Mouse (Mus musculus) liver, adult 2 months (tissue): ENCODE data around the gene Olfr380. TPM values are rescaled to one million over a fixed set of nuclear protein-coding genes. Genes with fewer than 3 reads are reported as not detected.

ENCODE experiments used
- DNase-seq: peaks from one replicate; pipeline ENCODE4 v3.0.0-alpha.2; 2011; ENCODE audit warnings: low read depth, low spot score; ENCODE audit errors: extremely low read depth
- H3K27ac ChIP-seq: fragments of 200-500 bp; replicated peaks from 2 replicates; pipeline ENCODE4 v1.5.1; 2012; ENCODE audit warnings: low read depth, mild to moderate bottlenecking, control low read depth, inconsistent platforms, low read length; ENCODE audit not compliant: insufficient read depth
- H3K27me3 ChIP-seq: fragments of 200-500 bp; 2 replicates; pipeline ENCODE4 v1.6.1; 2012; ENCODE audit warnings: mild to moderate bottlenecking, moderate library complexity, low read length, inconsistent platforms; ENCODE audit not compliant: control insufficient read depth, insufficient read depth
- H3K36me3 ChIP-seq: fragments of 200-500 bp; 2 replicates; pipeline ENCODE4 v1.6.1; 2012; ENCODE audit warnings: low read length, inconsistent platforms; ENCODE audit not compliant: control insufficient read depth, insufficient read depth
- H3K4me1 ChIP-seq: fragments of 200-500 bp; 2 replicates; pipeline ENCODE4 v1.6.1; 2011; ENCODE audit warnings: low read length; ENCODE audit not compliant: control insufficient read depth, insufficient read depth
- H3K4me3 ChIP-seq: fragments of 200-500 bp; 2 replicates; pipeline ENCODE4 v1.5.1; 2011; ENCODE audit warnings: low read depth, mild to moderate bottlenecking, control low read depth, low read length, moderate library complexity; ENCODE audit not compliant: insufficient read depth
- H3K79me2 ChIP-seq: fragments of 200-500 bp; 2 replicates; pipeline ENCODE4 v1.6.1; 2012; ENCODE audit warnings: inconsistent platforms, mild to moderate bottlenecking, low read length, moderate library complexity; ENCODE audit not compliant: control insufficient read depth, insufficient read depth
- H3K9ac ChIP-seq: fragments of 200-500 bp; 2 replicates; pipeline ENCODE4 v1.6.1; 2012; ENCODE audit warnings: low read depth, mild to moderate bottlenecking, control low read depth, inconsistent platforms, low read length
- CTCF ChIP-seq: fragments of 200-500 bp; IDR thresholded peaks from 2 replicates; pipeline ENCODE4 v1.5.1; 2011; ENCODE audit warnings: low read depth, low read length, control low read depth
- POLR2A ChIP-seq: fragments of 200-500 bp; IDR thresholded peaks from 2 replicates; pipeline ENCODE4 v1.6.1; 2011; ENCODE audit warnings: low read length, control low read depth; ENCODE audit not compliant: insufficient read depth; ENCODE audit errors: extremely low read depth
- WGBS: fragments of 180-500 bp; shearing (Covaris S2); methylation state at CpG from one replicate; pipeline ENCODE4 v1.1.7; 2018; 5-methylcytosine and 5-hydroxymethylcytosine counted together
- polyA plus RNA-seq: library from polyadenylated mRNA; depleted of rRNA; stranded (reverse); fragments of >200 nt; gene quantifications from 2 replicates; pipeline ENCODE4 v1.2.3, GENCODE M21; 2012; rRNA removed
- total RNA-seq: library from RNA; depleted of rRNA; stranded (reverse); fragments of >200 nt; gene quantifications from 2 replicates; pipeline ENCODE4 v1.2.3, GENCODE M21; 2014; rRNA removed

Olfr380 gene
- total RNA-seq = not detected in 2 replicates
- polyA plus RNA-seq = not detected in 2 replicates

DNA sequence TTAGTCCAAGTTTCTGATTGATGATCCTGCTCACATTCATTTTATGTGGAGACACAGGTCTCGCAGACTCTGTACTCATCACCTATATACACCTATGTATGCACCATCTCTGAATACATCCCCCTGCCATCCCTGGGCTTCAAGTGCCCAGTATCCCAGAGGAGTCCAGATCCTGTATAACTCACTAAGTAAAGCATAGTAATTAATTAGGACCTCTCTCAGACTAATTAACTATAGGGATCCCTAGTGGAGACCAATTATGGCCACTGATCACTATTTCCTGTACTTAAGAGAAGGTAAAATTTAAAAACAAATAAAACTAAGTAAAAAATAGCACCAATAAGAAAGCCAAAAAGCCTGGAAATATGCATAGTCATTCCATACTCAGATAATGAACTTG is at the start of gene Olfr380:
Gene Olfr380, minus strand, starts transcription at position 101 of the 400 bp plus-strand sequence.
- Histone ChIP-seq H3K79me2 (no peaks in the 10 kb centered on the region), H3K4me1 (no peaks in the 10 kb centered on the region), H3K27me3 (no peaks in the 10 kb centered on the region), H3K4me3 (no peak within 1 kb of the TSS), H3K36me3 (no peaks in the 10 kb centered on the region), H3K27ac (no peak within 1 kb of the TSS), H3K9ac (no peak within 1 kb of the TSS)
- DNase-seq = no peak
- WGBS = 88% methylated on average over 1 of the region's 1 CpGs
- no peak for TF ChIP-seq CTCF

DNA sequence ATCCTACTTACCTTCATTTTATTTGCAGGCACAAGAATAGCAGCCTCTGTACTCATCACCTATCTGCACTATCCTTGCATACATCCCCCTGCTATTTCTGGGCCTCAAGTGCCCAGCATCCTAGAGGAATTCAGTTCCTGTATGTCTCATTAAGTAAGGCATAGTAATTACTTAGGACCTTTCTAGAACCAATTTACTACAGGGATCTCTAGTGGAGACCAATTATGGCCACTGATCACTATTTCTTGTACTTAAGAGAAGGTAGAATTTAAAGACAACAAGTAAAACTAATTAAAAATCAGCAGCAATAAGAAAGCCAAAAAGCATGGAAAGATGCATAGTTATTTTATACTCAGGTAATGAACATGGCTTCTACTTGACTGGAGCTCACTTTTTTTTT is 34.2 kb upstream of the Olfr380 start, which contains the start of gene Olfr381:
Gene Olfr381, minus strand, starts transcription at position 101 of the 400 bp plus-strand sequence.
- DNase-seq = no peak
- no peak for TF ChIP-seq CTCF
- no peak for TF ChIP-seq POLR2A
- Histone ChIP-seq H3K9ac (no peak within 1 kb of the TSS), H3K4me1 (no peaks in the 10 kb centered on the region), H3K36me3 (no peaks in the 10 kb centered on the region), H3K27me3 (no peaks in the 10 kb centered on the region), H3K27ac (no peak within 1 kb of the TSS), H3K4me3 (no peak within 1 kb of the TSS), H3K79me2 (no peaks in the 10 kb centered on the region)

- no peak for TF ChIP-seq CTCF
- no peak for TF ChIP-seq POLR2A
- Histone ChIP-seq H3K9ac (no peak within 1 kb of the TSS), H3K79me2 (no peaks in the 10 kb centered on the region), H3K4me1 (no peaks in the 10 kb centered on the region), H3K27me3 (no peaks in the 10 kb centered on the region), H3K27ac (no peak within 1 kb of the TSS), H3K36me3 (no peaks in the 10 kb centered on the region), H3K4me3 (no peak within 1 kb of the TSS)
- 85% methylated on average over 1 of the region's 1 CpGs for WGBS
- DNase-seq = no peak
Measured at GRCm38 (mm10) chr11:73428377-73428776, 28.9 kb downstream of the Olfr380 start, which contains the start of gene Olfr378. TSS of gene Olfr378 (minus strand) at chr11:73428477.

Other genes starting within 250 kb of the Olfr380 start
- 0.18 and 0.20 TPM in 2 replicates for gene Trpv1, start 223.2 kb downstream of the Olfr380 start, total RNA-seq
- 0.06 and 0.28 TPM in 2 replicates for gene Trpv1, start 223.2 kb downstream of the Olfr380 start, polyA plus RNA-seq
- under 0.01 TPM in 2 replicates for gene Trpv3, start 190.1 kb downstream of the Olfr380 start, total RNA-seq
- gene Trpv3, start 190.1 kb downstream of the Olfr380 start, polyA plus RNA-seq = 0.01 TPM in 2 replicates
- 32.8 and 40.2 TPM in 2 replicates for gene Aspa, start 127.9 kb downstream of the Olfr380 start, total RNA-seq
- 3.2 and 4.2 TPM in 2 replicates for gene Aspa, start 127.9 kb downstream of the Olfr380 start, polyA plus RNA-seq
- gene Gm49340, start 127.8 kb downstream of the Olfr380 start, total RNA-seq = 0.18 and 0.27 TPM in 2 replicates
- gene Gm49340, start 127.8 kb downstream of the Olfr380 start, polyA plus RNA-seq = 0.23 TPM in 1 of 2 replicates, not detected in the other
- gene Spata22, start 127.8 kb downstream of the Olfr380 start, total RNA-seq = 5.1 and 5.9 TPM in 2 replicates
- gene Spata22, start 127.8 kb downstream of the Olfr380 start, polyA plus RNA-seq = 0.73 and 0.94 TPM in 2 replicates
- 0.13 TPM in 1 of 2 replicates, not detected in the other for gene Olfr20, start 106.7 kb downstream of the Olfr380 start, total RNA-seq
- gene Olfr20, start 106.7 kb downstream of the Olfr380 start, polyA plus RNA-seq = 1.0 and 1.8 TPM in 2 replicates
- not detected in 2 replicates for gene Olfr376, start 86.3 kb downstream of the Olfr380 start, total RNA-seq
- gene Olfr376, start 86.3 kb downstream of the Olfr380 start, polyA plus RNA-seq = not detected in 2 replicates
- not detected in 2 replicates for gene Olfr1, start 57.9 kb downstream of the Olfr380 start, total RNA-seq
- gene Olfr1, start 57.9 kb downstream of the Olfr380 start, polyA plus RNA-seq = not detected in 2 replicates
- gene Olfr378, start 29.0 kb downstream of the Olfr380 start, total RNA-seq = not detected in 2 replicates
- not detected in 2 replicates for gene Olfr378, start 29.0 kb downstream of the Olfr380 start, polyA plus RNA-seq
- not detected in 2 replicates for gene Olfr381, start 34.1 kb upstream of the Olfr380 start, total RNA-seq
- not detected in 2 replicates for gene Olfr381, start 34.1 kb upstream of the Olfr380 start, polyA plus RNA-seq
- not detected in 2 replicates for gene Olfr382, start 59.7 kb upstream of the Olfr380 start, total RNA-seq
- not detected in 2 replicates for gene Olfr382, start 59.7 kb upstream of the Olfr380 start, polyA plus RNA-seq
- gene Olfr385, start 135.5 kb upstream of the Olfr380 start, total RNA-seq = not detected in 2 replicates
- not detected in 2 replicates for gene Olfr385, start 135.5 kb upstream of the Olfr380 start, polyA plus RNA-seq
- gene Olfr384, start 141.1 kb upstream of the Olfr380 start, total RNA-seq = not detected in 2 replicates
- gene Olfr384, start 141.1 kb upstream of the Olfr380 start, polyA plus RNA-seq = not detected in 2 replicates
- not detected in 2 replicates for gene Zfp735, start 231.3 kb upstream of the Olfr380 start, total RNA-seq
- not detected in 2 replicates for gene Zfp735, start 231.3 kb upstream of the Olfr380 start, polyA plus RNA-seq